Mouse (Mus musculus): ENCODE results near the gene Lama1.
"Not testable (repeated sequence)": the region's sequence is repeated elsewhere in the genome, so short reads cannot be mapped to it uniquely, and the experiment has no call there.

Gene Lama1

DNA sequence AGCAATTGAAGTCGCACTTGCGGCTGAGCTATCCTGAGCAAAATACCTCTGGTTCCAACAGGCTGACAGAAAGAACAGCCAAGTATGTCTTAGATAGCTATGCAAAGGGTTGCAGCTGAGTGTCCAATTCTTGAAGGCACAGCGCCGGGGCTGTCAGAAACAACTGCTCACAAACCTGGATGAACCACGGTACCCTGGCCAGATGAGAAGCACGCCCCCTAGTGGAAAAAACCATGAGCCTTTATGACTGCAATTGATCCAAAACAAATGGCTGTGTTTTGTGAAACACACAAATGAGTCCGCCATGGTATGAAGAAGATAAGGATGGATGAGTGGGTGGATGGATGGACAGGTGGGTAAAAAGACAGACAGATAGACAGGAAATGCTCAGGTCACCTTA lies 15.9 kb downstream of the Lama1 start:
- ATAC-seq (ENCODE audit: insufficient number of reproducible peaks, low FRiP score, low TSS enrichment): no peak

- ATAC-seq (ENCODE audit: insufficient number of reproducible peaks, low FRiP score, low TSS enrichment): no peak
Measured at GRCm38 (mm10) chr17:67715466-67715865, 18.4 kb downstream of the Lama1 start.

- no peak for ATAC-seq (ENCODE audit: insufficient number of reproducible peaks, low FRiP score, low TSS enrichment)
Measured at GRCm38 (mm10) chr17:67722055-67722454, 25.0 kb downstream of the Lama1 start.

DNA sequence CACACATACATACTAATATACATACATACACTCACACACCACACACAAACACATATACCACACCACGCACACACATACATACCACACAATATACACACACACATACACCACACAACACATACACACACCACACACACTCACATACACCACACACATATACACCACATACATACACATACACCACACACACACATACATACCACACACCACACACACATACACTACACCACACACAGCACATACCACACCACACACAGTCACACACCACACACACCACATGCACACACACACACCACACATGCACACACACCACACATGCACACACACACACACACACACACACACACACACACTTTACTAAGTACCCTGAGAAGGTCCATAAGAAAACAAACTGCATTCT lies 25.5 kb downstream of the Lama1 start:
- ATAC-seq (ENCODE audit: insufficient number of reproducible peaks, low FRiP score, low TSS enrichment): no peak

DNA sequence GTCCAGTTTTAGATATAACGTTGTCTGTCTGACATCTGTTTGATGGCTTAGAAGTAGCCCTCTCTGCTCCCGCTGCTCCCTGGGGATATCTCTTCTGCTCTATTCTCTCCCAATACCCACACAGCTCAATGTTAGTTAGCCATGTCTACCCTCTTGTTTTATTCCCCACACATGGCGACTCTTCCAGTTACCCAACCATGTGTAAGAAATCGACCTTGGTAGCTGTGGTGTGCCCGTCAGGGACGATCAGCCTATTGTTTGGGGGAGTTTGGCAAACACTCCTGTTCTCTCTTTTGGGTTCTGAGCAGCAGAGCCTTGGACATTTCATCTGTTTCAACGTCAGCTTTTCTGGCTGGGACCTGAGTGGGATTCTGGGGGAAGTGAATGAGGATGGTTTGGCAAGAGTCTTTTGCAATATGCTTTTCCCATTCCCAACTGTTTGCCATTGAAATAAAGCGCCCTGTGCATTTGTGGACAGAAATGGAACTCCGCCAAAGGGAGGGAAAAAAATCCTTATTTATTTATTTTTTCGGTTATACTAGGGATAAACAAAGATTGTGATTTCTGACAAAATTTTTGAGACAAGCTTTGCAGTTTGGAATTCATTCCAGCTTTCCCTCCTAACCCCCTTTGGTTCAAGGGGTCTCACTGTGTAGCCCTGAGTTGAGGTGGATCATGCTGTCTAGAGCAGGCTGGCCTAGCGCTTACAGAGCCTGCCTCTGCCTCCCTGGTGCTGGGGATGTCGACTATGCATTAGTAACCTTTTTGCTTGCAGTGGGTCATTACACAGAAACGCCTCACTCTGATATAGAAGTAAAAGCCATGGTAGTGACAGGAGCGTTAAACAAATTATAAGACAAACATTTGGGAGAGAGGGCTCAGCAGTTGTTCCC lies 26.4 kb downstream of the Lama1 start:
- ATAC-seq (ENCODE audit: insufficient number of reproducible peaks, low FRiP score, low TSS enrichment): no peak

- ATAC-seq (ENCODE audit: insufficient number of reproducible peaks, low FRiP score, low TSS enrichment): no peak
Measured at GRCm38 (mm10) chr17:67726601-67727000, 29.5 kb downstream of the Lama1 start.

GRCm38 (mm10) chr17:67728751-67729150 lies 31.7 kb downstream of the Lama1 start:
- ATAC-seq (ENCODE audit: insufficient number of reproducible peaks, low FRiP score, low TSS enrichment): no peak

DNA sequence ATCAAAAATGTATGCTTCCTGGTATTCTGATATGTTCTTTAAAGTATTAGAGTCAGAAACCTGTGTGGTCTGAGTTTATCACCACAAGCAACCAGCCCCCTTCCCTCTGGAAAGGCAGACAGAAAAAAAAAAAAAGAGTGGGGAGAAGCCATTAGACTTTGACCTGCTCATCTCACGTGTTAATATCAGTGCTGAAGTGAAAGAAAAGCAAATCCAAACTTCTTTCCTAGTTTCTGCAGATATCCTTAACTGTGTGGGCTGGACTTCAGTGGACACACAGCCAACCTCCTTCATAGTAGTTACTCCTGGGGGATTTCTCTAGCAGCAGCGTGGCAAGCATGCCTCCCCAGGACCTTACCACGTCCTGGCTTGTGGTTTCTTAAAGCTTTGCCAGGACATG lies 34.0 kb downstream of the Lama1 start:
- no peak for ATAC-seq (ENCODE audit: insufficient number of reproducible peaks, low FRiP score, low TSS enrichment)

DNA sequence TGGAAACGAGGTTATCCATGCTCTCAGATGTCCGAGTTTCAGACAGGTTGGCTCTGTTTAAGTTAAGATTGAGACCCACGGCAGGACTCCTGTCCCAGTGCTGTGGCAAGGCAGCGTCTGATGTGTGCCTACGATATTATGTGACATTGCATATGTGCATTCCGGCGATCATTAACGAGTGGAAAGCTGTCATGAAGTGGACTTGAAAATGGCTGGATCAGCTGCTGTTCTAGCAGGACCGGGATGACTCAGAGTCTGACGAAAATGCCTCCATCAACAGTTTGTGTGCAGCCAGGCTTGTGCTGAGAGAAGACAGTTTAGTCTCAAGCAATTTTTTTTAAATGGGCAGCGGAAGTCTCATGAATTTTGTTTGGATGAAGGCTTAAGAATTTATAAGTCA lies 34.9 kb downstream of the Lama1 start:
- no peak for ATAC-seq (ENCODE audit: insufficient number of reproducible peaks, low FRiP score, low TSS enrichment)

GRCm38 (mm10) chr17:67733516-67733915 lies 36.5 kb downstream of the Lama1 start:
- ATAC-seq (ENCODE audit: insufficient number of reproducible peaks, low FRiP score, low TSS enrichment): no peak

GRCm38 (mm10) chr17:67735722-67736121 lies 38.7 kb downstream of the Lama1 start:
- no peak for ATAC-seq (ENCODE audit: insufficient number of reproducible peaks, low FRiP score, low TSS enrichment)

DNA sequence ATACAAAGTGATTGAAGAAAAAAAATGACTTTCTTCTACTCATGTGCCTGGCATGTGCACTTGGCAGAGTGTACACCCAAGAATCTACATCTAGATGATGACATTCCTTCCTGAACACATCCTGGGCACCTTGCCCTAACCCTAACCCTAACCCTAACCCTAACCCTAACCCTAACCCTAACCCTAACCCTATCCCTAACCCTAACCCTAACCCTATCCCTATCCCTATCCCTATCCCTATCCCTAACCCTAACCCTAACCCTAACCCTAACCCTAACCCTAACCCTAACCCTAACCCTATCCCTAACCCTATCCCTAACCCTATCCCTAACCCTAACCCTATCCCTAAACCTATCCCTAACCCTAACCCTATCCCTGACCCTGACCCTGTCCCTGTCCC lies 44.2 kb downstream of the Lama1 start:
- ATAC-seq (ENCODE audit: insufficient number of reproducible peaks, low FRiP score, low TSS enrichment): not testable (repeated sequence)

GRCm38 (mm10) chr17:67764167-67764871 lies 67.3 kb downstream of the Lama1 start:
- ATAC-seq (ENCODE audit: insufficient number of reproducible peaks, low FRiP score, low TSS enrichment): no peak

GRCm38 (mm10) chr17:67773608-67774007 lies 76.5 kb downstream of the Lama1 start:
- ATAC-seq (ENCODE audit: insufficient number of reproducible peaks, low FRiP score, low TSS enrichment): no peak

DNA sequence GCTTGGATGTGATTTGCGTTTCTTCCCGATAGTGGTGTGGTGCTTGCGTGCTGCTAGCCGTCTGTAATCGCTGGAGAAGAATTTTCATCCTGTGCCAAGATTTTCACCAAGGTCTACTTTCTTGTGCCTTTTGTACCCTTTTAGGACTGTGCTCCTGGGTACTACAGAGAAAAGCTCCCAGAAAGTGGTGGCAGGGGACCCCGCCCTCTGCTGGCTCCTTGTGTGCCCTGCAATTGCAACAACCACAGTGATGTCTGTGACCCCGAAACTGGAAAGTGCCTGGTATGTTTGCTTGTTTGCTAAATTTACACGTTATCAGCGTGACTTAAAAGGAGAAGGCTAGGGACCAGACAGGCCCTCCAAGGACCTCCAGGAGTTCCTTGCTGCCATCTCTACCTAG lies 79.7 kb downstream of the Lama1 start:
- ATAC-seq (ENCODE audit: insufficient number of reproducible peaks, low FRiP score, low TSS enrichment): no peak

DNA sequence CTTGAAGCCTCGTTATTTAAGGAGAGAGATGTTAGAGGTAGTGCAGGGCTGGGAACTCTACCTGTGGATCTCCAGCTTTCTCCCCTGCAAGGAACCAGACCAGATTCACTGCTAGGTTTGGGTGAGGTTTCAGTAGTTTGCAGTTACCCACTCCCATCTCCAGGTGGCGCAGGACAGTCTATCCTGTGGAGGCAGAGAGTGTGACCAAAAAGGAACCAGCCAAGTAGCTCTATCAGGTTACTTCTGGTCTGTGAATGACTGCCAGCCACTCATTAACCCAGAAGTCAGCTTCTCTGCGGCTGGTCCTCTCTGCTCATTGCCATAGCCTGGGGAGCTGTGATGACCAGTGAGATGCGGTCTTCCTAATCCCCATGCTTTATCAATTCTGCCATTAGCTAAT lies 82.8 kb downstream of the Lama1 start:
- ATAC-seq (ENCODE audit: insufficient number of reproducible peaks, low FRiP score, low TSS enrichment): no peak

- ATAC-seq (ENCODE audit: insufficient number of reproducible peaks, low FRiP score, low TSS enrichment): no peak
Measured at GRCm38 (mm10) chr17:67791091-67791490, 94.0 kb downstream of the Lama1 start.

DNA sequence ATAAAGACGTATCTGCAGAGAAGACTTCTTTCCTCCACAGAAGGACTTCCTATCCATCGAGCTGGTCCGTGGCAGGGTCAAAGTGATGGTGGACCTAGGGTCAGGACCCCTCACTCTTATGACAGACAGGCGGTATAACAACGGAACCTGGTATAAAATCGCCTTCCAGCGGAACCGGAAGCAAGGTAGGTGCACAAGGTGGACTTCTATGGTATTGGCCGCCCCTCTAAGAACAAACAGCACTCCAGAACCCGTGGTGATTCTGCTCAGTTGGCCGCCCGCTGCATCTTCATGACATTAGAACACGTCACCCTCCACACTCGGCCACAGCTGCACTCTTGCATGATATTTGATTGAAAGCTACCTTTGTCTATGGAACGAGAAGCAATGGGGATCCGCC lies 112.1 kb downstream of the Lama1 start:
- ATAC-seq (ENCODE audit: insufficient number of reproducible peaks, low FRiP score, low TSS enrichment): no peak

DNA sequence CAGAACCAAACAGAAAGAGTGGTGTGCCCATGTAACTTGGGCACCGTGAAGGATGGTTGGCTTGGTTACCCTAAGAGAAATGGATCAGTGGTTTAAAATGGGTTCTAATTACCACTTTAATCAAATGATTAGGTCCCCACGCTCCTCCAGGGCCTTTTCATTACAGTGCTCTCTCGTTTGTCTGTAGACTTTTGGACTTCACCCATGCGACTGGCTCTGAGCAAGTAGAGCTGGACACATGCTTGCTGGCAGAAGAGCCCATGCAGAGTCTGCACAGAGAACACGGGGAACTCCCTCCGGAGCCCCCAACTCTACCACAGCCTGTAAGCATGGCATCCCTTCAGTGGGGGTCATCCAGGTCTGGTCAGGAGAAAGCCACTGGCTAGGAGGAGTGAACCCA lies 116.6 kb downstream of the Lama1 start:
- ATAC-seq (ENCODE audit: insufficient number of reproducible peaks, low FRiP score, low TSS enrichment): no peak

- ATAC-seq (ENCODE audit: insufficient number of reproducible peaks, low FRiP score, low TSS enrichment): no peak
Measured at GRCm38 (mm10) chr17:67815720-67816119, 118.7 kb downstream of the Lama1 start.

DNA sequence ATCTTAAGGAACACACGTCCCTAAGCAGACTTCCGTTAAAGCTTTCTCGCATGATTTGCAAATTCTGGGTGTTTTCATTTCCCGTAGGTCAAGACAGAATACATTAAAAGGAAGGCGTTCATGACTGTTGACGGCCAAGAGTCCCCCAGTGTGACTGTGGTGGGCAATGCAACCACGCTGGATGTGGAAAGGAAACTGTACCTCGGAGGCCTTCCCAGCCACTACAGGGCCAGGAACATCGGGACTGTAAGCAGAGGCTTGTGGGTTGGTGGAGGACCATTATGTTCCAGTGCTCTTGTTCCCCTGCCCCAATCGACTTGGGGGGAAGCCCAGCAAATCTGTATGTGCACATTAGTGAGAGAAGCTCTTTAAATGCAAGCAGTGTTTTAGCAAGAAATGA lies 119.9 kb downstream of the Lama1 start:
- no peak for ATAC-seq (ENCODE audit: insufficient number of reproducible peaks, low FRiP score, low TSS enrichment)

DNA sequence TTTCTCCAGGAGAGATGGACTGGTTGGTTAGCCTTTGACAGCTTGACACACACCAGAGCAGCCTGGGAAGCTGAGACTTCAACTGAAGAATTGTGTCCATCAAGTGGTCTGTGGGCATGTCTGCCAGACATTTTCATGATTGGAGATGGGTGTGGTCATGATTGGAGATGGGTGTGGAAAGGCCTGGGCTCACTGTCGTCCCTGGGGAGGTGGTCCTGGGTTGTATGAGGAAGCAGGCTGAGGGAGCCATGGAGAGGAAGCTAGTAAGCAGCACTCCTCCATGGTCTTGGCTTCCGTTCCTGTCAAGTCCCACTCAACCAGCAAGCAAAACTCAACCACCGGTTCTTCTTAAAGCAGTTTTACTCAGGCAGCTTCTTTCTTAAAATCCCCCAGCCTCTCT lies 130.4 kb downstream of the Lama1 start:
- no peak for ATAC-seq (ENCODE audit: insufficient number of reproducible peaks, low FRiP score, low TSS enrichment)

All from cerebellum, adult (tissue).